Mouse (Mus musculus) lung, postnatal 4 days (tissue): Measurements from ENCODE around the gene Lrmda.
A peak's percentile ranks its signal among the peaks of the same experiment; 100 is the strongest.

ENCODE experiments used
- DNase-seq, 2 experiments: peaks; one replicate each; pipeline ENCODE4 v3.0.0; 2021

Lrmda gene

DNA sequence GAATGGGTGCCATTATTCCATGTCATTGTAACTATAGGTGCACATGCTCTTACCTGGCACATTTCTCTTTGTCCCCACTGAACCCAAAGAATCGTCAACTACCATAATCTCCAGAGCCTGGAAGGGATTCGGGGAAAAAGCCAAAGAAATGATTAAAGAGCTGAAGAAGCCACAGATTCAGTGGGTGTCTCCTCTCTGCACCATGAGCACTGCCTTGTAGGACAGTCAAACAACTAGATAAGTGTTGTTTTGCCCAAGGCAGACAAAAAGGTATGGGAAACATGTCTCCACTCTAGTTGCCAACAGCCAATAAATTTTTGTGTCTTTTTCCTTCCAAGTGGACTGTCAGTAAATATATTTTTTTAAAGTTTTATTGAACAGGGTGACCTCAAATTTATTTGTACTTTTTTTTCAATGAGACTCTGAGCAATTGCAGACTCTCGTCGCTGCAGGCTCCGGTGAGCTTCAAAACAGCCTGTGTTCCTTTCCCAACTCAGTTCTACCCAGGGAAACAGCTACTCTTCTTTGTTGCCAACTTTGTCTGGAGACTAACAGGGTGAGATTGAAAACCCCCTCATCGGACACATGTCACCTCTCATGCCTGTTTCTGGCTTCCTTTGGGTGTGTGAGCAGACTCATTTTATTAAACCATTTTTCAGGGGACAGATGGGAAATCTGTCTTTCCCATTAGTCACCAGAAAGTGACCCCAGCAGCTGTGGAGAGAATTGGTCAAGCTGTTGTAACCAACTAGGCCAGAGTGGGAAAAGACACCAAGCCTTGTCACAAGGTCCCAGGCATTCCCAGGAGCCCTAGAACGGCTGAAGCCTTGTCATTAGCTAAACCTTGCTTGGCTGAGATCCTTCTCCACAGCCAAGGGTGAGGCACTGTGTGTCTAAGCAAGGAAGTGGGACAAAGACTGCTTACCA, 886.5 kb downstream of the Lrmda start:
- DNase-seq = peak; percentile 9 to 35

DNA sequence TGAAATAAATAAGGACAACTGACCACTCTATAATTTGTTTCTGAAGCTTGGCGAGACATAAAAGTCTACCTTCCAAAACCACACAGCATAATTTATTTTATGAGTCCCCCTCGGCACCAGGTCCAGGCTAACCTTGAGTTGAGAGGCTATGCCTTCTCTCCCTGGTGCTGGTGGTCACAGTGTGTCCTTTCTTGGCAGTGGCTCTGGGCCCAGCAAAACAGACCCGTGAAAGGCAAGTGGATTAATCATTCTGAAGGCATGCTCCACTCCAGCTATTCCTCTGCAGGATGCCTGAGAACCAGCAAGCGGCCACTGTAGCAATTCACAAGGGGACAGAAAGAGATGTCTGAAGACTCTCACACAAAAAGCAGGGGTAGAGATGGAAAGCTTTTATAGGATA, 887.2 kb downstream of the Lrmda start:
- DNase-seq = peak in 1 of 2 experiments; percentile 22

DNA sequence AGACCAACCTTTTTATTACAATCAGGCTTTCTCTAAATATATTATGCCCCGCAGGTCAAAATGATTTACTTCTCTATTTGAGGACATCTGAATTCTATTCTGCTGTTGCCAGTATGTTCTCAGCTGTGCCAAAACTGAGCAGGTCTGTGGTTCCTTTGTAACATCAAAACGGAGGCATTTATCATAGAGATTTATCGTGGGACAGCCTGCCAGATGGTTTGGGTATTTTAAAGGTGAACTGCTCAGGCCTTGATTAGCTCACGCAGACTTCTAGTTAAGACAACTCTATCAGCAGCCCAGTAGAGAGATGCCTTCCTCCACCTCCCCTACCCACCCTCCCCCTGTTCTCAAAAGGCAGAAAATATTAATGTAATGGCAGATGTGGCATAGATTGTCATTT, 887.7 kb downstream of the Lrmda start:
- DNase-seq = no peak

DNA sequence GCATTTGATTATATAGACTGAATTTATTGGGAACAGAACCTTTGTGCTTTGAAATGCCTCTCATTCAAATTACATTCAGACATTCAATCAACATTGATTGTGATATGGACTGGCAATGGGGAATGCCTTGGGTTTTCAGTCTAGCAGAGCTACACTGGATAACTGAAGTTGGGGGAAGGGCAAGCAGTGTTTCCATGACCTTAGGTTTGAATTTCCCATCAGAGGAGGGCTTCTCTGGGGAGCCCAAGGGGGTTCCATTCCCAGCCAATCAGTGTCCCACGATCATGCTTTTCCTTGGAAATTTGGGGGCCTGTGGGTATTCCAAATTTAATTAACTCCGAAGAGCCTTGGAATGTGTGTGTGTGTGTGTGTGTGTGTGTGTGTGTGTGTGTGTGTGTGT, 888.5 kb downstream of the Lrmda start:
- DNase-seq = no peak

DNA sequence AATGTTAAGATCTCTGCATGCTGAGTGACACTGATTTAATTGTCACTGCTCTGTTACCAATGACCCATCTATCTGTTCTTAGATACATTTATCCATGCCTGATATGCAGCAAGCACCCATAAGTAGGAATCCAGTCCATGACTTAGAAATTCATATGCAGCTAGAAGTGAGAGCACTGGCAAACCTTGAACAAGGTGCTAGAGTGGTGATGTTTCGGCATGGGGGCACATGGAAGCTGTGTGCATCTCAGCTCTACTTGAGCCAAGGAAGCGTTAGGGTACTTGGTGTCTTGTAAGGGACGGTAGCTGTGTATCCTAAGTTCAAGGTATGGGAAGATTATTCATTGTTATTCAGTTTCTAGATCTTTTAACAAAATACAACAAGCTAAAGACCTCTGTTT, 896.0 kb downstream of the Lrmda start:
- DNase-seq = no peak

DNA sequence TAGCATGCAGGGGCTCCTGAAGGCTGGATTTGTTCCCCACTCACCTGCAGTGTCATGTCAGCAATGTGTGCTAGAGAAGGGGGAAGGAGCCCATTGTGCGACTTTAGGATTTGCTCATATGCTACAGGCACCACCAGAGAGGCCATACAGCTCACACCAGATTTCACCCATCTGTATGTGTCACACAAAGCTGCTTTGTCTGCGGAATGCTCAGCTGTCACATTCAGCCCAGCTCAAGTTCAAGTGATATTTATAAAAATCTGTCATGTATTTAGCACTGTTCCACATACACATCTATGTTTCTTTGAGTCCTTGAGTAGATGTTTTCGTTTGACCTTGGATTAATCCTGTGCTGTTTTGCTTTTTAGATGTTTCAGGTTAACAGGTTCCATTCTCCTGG, 899.0 kb downstream of the Lrmda start:
- DNase-seq = no peak

DNA sequence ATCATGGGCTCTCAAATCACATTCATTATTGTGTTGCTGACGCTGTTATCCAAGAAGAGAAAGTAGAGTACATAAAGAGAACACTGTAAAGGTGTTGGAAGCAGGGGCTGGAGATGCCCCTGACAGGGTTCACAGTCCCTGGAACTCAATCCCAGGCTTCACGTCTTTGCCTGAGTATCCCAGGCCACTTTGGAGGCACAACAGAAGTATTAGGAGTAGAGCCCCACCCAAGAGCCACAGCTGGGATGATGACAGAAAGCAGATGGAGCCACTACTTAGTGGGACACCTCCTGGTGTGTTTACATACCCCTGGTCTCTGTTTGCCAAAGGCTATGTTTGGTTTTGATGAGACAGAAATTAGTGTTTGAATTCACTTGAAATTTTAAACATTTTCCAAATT, 899.4 kb downstream of the Lrmda start:
- no peak for DNase-seq

DNA sequence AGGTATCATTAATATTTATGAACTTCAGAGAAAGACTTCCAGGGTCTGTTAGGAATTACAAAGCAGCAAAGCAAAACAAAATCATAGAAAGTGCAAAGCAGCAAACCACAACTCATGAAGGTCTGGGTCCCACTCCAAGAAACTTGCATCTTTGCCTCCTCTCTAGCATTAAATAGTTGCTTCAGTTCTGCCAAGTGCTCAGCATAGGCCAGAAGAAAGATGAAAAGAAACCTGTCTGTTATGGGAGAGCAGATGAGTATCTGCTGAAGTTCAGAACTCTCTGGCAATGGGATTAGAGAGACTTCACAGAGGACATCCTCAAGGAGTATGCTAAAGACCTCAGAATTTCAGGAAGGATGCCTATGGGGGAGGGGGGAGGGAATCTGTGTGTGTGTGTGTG, 901.6 kb downstream of the Lrmda start:
- no peak for DNase-seq

DNA sequence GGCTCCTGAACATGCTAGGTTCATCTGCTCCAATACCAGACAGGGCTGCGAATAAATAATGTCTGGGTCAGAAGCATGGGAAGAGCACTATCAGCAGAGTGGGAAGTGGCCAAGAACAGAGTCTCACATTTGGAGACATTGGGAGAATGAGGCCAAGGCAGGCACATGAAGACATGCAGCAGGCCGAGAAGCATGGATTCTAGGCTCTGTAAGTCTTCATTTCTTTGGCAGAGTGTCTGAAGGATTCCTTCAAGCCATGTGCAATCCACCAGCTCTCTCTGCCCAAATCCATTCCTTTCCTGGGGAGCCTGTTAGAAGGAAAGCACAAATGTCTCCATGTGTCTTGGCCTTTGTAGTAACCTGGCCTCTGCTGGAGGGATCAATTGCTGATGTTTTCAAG, 902.3 kb downstream of the Lrmda start:
- no peak for DNase-seq

DNA sequence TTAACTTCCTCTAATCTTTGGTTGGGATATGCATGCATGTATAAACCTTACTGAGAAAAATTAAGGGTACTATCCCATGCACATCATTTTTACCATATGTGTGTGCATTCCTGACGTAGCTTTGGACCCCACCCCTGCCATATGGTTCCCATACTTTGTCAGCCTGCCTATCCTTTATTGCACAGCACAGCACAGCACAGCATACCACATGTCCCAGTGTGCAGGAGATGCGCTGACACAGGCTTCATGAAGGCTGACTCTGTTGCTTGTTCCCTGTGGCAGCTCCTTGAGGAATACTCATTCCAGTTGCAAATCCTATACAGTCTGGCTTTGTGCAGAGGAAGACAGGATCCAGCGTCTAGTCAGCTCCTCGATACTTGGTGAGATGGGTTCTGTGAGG, 903.1 kb downstream of the Lrmda start:
- no peak for DNase-seq

DNA sequence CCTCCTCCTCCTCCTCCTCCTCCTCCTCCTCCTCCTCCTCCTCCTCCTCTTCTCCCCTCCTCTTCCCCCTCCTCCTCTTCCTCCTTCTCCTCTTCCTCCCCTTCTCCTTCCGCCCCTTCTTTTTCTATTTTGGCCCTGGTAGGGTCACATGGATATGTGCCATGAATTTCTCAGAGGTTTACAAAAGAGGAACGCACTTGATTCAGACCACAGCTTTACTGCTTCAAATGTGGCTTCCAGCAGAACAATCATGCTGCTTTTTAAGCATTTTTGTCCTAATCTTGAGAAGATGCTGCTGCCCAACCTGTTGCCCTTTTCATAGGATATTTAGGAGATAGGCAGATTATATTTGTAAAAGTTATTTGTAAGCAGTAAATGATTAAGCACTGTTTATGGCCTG, 903.7 kb downstream of the Lrmda start:
- no peak for DNase-seq

DNA sequence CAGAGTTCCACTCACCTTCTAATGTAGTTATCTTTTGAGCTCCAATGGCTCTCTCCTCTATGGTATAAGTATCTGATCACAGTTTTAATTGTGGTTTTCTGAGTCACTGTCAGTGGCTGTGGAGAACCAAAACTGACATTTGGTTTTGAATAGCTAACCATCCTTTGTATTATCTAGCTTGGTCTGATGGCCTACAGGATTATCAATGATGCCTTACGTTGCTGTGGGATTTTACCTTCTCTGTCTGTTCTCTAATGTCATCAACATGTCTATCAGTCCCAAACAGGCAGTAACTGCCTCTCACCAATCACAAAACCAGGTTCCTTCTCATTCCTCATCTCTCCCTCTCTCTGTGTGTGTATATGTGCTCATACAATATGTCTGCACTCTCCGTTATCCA, 908.8 kb downstream of the Lrmda start:
- no peak for DNase-seq

DNA sequence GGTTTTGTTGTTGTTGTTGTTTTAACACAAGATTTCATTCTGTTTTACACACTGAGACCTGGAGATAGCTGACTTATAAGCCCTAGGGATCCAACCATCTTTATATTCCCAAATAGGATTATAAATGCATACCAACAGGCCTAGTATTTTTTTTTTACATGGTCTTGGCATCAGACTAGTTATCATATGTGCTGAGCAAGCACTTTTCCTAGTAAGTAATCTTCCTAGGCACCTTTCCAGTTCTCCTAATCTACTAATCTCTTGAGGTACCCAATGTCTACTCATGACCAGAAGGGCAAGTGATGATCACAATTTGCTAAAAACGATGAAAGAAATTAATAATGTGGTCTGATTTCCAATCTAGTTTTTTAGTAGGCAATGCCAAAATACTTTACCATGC, 909.2 kb downstream of the Lrmda start:
- DNase-seq = no peak

DNA sequence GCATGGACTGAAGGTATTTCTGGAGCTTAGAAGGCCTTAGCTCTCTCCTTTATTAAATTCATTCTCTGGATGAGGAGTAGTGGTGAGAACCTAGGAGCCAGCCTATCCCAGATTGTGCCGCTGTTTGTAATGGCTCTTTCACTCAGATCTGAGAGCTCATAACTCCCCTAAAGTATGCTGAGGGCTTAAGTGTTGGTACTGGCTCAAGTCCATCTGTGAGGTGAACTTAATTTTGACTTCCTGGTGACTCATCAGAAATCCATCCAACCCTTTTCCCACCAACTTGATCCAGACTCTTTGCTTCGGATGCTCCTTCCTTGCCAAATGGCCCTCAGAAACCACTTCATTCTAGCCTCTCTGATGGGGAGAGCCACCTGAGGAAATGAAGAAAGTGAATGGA, 910.1 kb downstream of the Lrmda start:
- peak in 1 of 2 experiments; percentile 46 for DNase-seq

DNA sequence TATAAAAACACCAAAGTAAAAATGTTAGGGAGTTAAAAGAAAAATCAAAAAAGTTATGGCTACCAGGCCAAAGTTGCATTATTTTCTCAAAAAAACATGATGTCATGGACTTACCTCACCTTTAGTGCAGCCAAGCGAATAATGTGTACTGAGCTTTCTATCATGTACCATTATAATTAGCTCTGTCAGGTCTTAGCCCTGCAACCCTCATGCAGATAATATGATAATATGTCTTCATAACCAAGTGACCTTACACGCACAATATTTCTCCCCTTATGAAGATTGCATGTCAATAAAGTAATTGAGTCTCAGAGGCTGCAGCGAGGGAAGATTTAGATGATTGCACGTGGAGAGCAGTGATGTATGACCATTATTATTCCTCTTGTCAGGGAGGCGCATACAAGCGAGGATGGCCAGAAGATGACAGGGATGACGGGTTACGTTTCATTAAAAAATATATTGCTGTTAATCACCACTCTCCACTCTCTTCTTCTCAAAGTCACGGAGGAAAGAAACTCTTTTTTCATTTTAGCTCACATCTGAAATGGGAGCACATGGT, 911.1 kb downstream of the Lrmda start:
- no peak for DNase-seq

DNA sequence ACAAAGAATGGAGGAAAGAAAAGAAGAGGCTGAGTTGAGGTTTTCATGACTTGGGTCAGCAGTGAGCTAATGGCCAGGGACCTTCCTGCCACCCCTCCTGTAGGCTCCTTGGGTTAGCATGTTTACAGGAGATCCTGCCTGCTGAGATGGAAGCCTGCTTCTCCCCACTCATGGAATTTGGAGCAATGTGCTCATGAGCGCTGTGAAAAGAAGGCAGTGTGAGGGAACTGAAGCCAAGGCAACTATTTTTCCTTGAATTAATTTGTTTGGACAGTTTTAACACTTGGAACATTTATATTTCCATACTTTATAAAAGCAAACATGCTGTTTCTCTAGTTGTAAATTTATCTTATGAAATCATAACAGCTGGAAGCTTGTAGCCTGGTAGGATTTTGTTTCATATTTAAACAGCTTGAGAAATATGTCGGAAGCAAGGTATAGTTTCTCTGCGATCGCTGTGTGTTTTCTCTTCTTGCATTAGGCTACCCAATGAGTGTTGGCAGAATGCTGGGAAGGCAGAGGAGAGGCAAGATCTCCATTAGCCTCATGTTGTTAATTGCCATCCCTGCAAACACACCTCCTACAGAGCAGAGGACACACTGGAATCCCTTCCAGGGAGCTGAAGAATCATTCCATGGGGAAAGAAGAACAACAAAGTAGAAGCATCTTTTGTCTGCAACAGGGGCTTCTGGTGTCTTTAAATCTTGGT, 911.8 kb downstream of the Lrmda start:
- no peak for DNase-seq

DNA sequence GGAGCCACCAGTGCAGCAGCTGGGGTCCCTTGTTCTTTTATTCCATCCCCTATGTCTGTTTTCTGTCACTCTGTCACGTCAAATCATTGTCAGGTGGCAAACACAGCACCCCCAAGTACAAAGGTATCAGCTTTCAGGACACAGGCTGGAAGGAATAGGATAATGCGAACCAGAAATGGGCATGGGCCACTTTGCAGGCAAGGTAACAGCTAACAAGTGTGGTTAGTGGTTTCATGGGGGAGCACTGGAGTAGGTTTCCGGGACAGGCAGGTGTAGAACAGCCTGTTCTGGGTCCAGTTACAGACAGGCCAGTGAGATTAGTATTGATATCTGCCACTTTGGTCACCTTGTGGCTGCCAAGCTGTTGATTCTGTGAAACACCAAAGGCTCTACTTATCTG, 917.2 kb downstream of the Lrmda start:
- DNase-seq = no peak

DNA sequence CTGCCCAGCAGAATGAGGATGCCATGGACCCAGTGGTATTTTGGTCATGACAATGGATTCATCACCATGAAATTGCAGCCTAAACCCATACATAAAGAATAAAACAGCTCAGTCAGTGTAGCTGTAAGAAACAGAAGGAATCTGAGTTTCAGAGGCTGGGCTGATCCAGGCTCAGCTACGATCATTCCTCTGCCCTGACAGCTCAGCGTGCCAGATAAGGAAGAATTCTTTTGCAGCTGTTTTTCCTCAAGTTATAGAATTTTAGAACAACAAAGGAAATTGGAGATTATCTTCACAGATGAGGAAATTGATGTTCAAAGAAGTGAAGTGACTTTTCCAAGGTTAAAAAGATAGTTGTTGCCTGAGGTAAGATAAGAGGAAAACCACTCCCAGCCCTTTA, 921.1 kb downstream of the Lrmda start:
- DNase-seq = no peak

DNA sequence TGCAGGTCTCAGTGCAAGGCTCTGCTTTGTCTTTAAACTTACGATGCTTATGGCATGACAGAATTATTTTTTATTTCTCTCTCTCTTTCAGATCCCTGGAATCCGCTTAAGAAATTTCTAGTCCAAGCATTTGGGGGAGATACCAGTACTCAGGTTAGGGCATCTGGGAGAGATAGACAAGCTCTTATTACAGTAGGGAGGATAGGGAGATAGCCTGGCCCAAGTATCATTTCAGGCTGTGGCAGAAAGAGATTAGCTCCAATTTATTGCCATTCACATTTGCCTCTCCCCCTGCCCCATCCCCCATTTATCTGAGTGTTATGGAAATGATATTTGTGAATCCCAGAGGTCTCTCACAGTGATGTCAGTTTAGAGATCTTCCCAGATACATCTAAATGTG, 923.1 kb downstream of the Lrmda start:
- DNase-seq = no peak

DNA sequence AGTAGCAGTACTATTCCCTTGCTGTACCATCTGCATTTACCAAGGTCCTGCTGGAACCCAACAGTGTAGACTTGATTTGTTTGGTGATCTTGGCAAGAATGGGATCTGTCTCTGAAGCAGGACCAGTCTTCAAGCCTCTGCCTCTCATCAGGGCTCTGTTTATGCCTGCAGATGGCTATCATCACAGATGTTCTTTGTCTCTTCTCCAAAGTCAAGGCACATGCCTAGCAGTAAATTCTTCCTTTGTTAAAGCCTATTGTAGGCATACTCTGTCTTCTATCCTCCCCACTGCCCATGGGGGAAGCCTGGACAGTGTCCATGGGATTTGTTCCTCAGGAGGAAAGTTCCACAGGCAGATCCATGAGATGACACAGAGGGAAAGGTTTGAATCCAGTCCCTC, 930.0 kb downstream of the Lrmda start:
- no peak for DNase-seq

DNA sequence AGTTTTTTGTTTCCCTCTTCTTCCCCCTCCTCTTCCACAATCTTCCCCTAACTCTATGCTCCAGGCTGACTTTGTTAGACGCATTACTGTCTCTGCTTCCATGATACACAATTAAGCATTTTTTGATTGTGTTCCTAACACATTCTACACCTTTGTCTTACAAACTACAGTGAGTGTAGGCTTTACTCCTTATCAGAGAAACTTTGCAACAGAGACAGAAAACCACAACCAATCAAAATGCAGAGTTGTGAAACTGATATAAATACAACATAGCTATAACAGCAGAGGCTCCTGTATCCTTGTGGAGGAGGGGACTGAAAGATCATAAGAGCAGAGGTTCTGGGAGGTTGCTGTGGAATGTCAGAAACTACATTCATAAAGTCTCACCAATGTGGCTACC, 933.5 kb downstream of the Lrmda start:
- no peak for DNase-seq

DNA sequence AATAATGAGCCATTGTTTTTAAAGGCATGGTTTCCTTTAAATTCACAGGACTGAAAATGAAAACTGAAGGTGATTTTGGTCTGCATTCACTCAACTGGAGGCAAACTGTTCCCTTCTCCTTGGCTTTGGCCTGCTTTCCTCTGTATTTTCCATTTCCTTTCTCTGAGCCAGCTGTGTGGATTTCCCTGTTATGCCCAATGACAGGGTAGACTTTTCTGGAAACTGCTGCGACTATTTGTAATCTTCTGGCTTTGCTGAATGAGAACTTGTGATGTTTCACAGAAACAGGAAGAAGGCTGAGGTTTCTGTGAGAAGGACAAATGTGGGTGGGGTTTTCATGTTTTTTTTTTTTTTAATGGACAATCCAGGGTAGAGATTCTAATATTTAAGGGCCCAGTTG, 940.7 kb downstream of the Lrmda start:
- DNase-seq = no peak

DNA sequence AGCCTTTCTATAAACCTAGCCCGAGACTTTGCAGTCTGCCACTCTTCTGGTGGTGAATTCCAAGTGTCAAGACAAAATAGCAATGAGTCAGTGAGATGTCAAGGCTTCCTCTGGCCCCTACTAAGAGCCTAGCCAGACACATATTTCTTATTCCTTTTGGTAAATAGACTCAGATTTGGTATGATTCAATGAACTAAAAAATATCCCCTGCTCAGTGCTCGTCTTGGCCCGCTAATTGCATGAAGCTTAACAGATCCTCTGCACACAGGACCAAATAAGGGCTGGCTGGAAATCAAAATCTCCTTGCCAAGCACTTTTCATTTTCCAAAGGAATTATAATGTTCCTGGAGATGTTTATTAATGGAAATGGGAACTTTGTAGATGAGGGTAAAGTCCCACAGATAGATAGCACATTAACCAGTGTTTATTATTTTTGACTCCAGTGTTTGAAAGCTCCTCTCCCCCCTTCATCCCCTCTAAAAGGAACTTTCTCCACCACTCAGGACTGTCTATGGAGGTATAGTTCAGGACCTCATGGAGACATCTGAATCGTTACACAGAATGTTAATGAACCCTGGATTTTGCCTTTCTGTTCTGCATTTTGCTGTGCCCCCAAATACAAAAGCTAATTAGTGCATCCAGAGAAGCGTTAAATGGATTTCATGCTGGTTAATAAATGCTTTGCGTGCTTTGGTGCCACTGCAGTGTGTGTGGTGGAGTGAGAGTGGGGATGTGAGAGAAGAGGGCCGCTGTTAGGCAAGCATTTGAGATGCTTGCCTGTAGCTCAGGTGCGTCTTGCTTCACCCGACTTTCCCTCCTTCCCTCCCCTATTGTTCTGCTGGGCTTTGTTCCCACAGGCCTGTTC, 945.5 kb downstream of the Lrmda start:
- no peak for DNase-seq
